Mouse (Mus musculus) embryonic facial prominence, embryonic 10.5 days (tissue): ENCODE results near the gene Rp9. TPM values are rescaled to one million over a fixed set of nuclear protein-coding genes. Genes with fewer than 3 reads are reported as not detected.
A peak's percentile ranks its signal among the peaks of the same experiment; 100 is the strongest.

Experiments
- DNase-seq: peaks from one replicate; pipeline ENCODE4 v3.0.0-alpha.2; 2017; ENCODE audit warnings: low spot score
- H3K27ac ChIP-seq: fragments of 300-500 bp; sonication (generic); replicated peaks from 2 replicates; pipeline ENCODE4 v1.5.1; 2016; ENCODE audit warnings: mild to moderate bottlenecking
- H3K27me3 ChIP-seq: fragments of 300-500 bp; sonication (generic); replicated peaks from 2 replicates; pipeline ENCODE4 v1.6.1; 2016; ENCODE audit warnings: low read depth, mild to moderate bottlenecking; ENCODE audit not compliant: poor library complexity, severe bottlenecking
- H3K36me3 ChIP-seq: fragments of 300-500 bp; sonication (generic); replicated peaks from 2 replicates; pipeline ENCODE4 v1.6.1; 2016; ENCODE audit warnings: mild to moderate bottlenecking, moderate library complexity
- H3K4me1 ChIP-seq: fragments of 300-500 bp; sonication (generic); 2 replicates; pipeline ENCODE4 v1.6.1; 2016
- H3K4me3 ChIP-seq: fragments of 300-500 bp; sonication (generic); 2 replicates; pipeline ENCODE4 v1.5.1; 2016; ENCODE audit warnings: mild to moderate bottlenecking, moderate library complexity
- H3K9me3 ChIP-seq: fragments of 300-500 bp; sonication (generic); 2 replicates; pipeline ENCODE4 v1.6.1; 2016; ENCODE audit warnings: mild to moderate bottlenecking
- WGBS: fragments of 180-500 bp; shearing (Covaris S2); methylation state at CpG from one replicate; pipeline ENCODE4 v1.1.7; 2016; 5-methylcytosine and 5-hydroxymethylcytosine counted together
- polyA plus RNA-seq: library from polyadenylated mRNA; unstranded; fragments of >200 nt; fragmentation: Nextera tagmentation; extraction: Ambion mirVana; gene quantifications from 2 replicates; pipeline ENCODE4 v1.2.1, GENCODE M21; 2016

Rp9 gene
- 46.9 and 51.0 TPM in 2 replicates for polyA plus RNA-seq

DNA sequence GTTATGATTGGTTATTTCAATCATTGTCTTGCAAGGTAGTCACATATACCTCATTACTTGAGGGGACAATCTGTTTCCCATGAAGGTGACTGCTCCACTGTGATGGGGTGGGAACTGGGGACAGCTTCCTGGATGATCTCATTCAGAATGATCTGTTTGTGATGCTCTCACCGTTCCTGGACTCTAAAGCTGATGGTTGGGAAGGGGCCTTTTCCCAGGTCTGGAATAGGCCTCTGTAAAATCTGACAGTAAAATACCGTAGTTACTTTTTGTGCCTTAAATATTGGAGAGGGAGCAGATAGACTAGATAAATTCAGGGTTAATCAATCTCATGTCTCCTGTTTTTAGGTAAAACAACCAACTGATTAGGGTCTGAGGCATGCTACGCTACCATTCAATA is at the start of gene Rp9:
Gene Rp9 (minus strand): TSS at position 101 of the 400 bp plus-strand sequence.
- no peak for DNase-seq
- peak within 1 kb of the TSS; percentile 94; the same call in 1 of the 2 replicates for H3K27ac ChIP-seq

DNA sequence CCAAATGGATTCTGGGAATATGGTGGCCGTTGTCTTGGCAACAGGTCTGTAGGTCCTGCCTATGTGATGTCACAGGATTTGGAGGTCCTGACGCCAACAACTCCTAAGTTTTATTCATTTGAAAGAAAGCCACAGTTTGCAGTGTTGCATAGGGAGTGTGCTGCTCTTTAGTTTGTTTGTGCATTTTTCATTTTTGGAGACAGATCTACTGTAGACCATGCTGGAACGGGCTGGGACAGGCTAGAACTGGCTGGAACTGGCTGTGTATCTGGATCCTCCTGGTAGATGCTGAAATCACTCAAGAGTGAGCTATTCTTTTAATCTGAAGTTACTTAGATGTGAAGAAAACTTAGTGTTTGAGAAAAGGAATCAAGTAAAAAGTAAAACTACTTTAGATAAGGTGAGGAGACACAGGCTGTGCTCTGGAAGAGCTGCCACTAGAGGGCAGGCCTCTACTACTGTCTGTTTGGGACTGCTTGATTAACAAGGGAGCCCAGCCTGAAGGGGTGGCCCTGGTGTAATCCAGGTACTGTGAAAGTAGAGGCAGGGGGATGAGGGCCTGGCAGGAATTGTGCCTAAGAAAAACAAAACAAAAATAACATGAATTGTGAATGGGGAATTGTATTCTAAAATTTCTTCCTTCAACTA is 49.0 kb upstream of the Rp9 start:
- H3K36me3 ChIP-seq, result no peaks in the 10 kb centered on the region
- no peaks in the 10 kb centered on the region for H3K27me3 ChIP-seq
- H3K4me1 ChIP-seq, result no peaks in the 10 kb centered on the region
- no peak overlapping the region for H3K4me3 ChIP-seq
- peak; percentile 58 for DNase-seq
- H3K9me3 ChIP-seq, result peaks cover 7% of the 10 kb centered on the region
- no peak overlapping the region for H3K27ac ChIP-seq
- WGBS, result 92% methylated on average over 3 of the region's 3 CpGs

More for the DNA sequence above, at the start of gene Rp9:
- Histone ChIP-seq H3K36me3 (peaks cover 16% of the 10 kb centered on the region), H3K4me3 (peak within 1 kb of the TSS; percentile 91), H3K9me3 (no peaks in the 10 kb centered on the region), H3K27me3 (no peaks in the 10 kb centered on the region), H3K4me1 (peaks cover 8% of the 10 kb centered on the region)
- 87% methylated on average over 3 of the region's 3 CpGs for WGBS

DNA sequence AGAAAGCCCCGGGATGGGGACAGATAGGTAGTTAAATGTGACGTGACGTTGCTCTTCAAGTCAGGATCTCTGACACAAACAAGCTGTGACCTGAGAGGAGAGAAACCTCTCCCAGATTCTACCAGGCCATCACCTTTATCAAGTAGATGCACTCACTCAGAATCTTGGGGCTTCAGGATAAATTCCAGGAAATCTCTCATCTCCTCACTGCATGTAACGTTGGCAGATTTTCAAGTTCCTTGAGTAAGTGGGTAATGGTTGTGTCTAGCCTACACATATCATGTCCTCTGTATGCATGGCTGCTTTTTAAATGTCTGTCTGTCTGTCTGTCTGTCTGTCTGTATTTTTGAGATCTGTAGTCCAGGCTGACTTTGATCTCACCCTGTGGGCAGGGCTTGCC is 45.5 kb upstream of the Rp9 start:
- WGBS, result 90% methylated on average over 4 of the region's 4 CpGs
- DNase-seq, result no peak
- no peak overlapping the region for H3K4me3 ChIP-seq
- H3K27ac ChIP-seq, result no peak overlapping the region
- H3K9me3 ChIP-seq, result no peaks in the 10 kb centered on the region
- H3K27me3 ChIP-seq, result no peaks in the 10 kb centered on the region
- no peaks in the 10 kb centered on the region for H3K36me3 ChIP-seq
- no peaks in the 10 kb centered on the region for H3K4me1 ChIP-seq

DNA sequence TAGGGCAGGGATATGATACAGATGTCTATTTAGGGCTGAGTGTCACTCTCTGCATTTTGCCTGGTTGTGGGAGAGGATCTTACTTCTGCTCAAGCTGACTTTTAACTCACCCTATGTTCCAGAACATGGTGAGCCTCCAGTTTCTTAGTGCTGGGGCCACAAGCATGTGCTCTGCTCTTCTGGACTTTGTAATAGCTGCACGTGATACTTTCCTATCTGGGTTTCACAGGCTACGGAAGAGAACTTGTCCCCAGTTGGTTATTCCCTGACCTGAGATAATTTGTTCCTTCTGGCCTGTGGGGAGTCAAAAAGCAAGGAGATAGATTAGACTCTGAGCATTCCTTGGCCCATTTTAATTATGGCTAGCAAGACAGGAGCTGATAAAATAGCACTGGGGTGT is 36.0 kb upstream of the Rp9 start:
- DNase-seq, result no peak
- H3K27me3 ChIP-seq, result no peaks in the 10 kb centered on the region
- no peak overlapping the region for H3K4me3 ChIP-seq
- no peaks in the 10 kb centered on the region for H3K9me3 ChIP-seq
- no peaks in the 10 kb centered on the region for H3K36me3 ChIP-seq
- 47% methylated on average over 2 of the region's 2 CpGs for WGBS
- peaks cover 13% of the 10 kb centered on the region for H3K4me1 ChIP-seq
- H3K27ac ChIP-seq, result no peak overlapping the region

DNA sequence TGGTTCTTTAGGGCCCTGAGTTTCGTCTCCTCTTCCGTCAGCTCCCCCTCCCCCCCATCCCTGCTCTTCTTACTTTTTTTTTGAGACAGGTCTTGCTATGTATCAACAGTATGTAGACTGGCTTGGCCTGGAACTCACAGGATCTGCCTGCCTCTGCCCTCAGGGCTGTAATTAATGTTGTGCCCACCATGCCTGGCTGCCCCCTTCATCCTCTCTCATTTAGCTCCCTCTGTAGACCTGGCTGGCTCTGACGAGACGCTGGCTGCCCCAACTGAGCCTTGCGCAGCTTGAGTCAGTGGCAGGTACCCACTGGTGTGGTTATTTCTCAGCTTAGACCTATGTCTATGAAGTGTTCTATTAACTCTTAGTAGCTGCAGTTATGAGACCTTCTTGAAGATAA is 34.0 kb upstream of the Rp9 start:
- no peaks in the 10 kb centered on the region for H3K27me3 ChIP-seq
- H3K9me3 ChIP-seq, result no peaks in the 10 kb centered on the region
- H3K4me1 ChIP-seq, result peaks cover 13% of the 10 kb centered on the region
- no peak overlapping the region for H3K4me3 ChIP-seq
- WGBS, result 58% methylated on average over 5 of the region's 5 CpGs
- no peak overlapping the region for H3K27ac ChIP-seq
- DNase-seq, result no peak
- peaks cover 3% of the 10 kb centered on the region; the same call in 1 of the 2 replicates for H3K36me3 ChIP-seq

DNA sequence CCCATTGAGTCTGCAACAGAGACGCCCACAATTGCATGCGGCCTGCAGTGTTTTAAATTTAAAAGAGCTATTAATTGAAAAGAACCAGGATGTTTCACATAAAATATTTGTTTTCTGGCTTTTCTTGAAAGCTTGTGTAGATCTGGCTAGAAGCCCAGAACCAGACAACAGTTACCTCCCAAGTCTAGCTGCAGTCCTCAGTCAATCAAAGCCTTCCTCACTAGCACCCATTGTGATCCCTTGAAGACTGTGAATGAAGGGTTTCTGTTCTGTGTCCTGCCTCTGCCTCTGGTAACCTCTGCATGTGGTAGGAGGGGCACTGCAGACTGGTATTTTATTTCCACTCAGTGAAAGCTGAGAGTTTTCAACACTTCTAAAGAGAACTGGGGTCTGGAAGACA is 33.4 kb upstream of the Rp9 start:
- H3K36me3 ChIP-seq, result peaks cover 3% of the 10 kb centered on the region; the same call in 1 of the 2 replicates
- no peaks in the 10 kb centered on the region for H3K9me3 ChIP-seq
- WGBS, result 95% methylated on average over 2 of the region's 2 CpGs
- DNase-seq, result no peak
- no peaks in the 10 kb centered on the region for H3K27me3 ChIP-seq
- H3K4me3 ChIP-seq, result no peak overlapping the region
- H3K27ac ChIP-seq, result no peak overlapping the region
- peaks cover 13% of the 10 kb centered on the region for H3K4me1 ChIP-seq

DNA sequence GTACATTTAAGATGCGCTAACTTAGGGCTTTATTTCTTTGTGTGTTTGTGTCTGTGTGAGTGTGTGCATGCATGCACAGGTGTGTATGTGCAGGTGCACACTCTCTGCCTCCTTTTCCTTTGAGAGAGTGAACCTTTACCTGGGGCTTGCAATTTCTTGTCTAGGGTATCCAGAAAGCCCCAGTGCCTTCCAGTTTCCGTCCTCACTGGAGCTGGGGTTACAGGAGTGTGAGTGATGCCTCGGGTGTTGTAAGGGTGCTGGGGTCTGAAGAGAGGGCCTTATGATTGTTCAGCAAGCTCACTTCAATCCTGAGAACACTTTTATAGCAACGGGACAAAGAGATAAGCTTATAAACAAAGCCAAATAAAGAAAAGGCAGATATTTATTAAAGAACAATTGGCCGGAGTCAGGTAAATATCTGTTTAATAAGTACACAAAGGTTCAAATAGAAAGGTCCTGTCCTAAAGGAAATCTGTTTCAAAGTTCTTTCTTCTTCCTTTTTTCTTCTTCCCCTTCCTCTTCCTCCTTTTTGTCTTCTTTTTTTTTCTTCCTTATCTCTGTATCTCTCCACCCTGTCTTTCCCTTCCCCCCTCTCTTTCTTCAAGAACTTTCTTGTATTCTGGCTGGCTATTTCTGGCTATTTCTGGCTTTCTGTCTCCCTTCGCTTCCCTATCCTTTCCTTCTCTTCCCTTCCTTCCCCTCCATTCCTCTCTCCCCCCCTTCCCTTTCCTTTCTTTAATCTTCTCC is 27.7 kb upstream of the Rp9 start:
- no peak overlapping the region for H3K4me3 ChIP-seq
- WGBS, result 85% methylated on average over 6 of the region's 6 CpGs
- peaks cover 3% of the 10 kb centered on the region; the same call in 1 of the 2 replicates for H3K36me3 ChIP-seq
- H3K27ac ChIP-seq, result no peak overlapping the region
- no peaks in the 10 kb centered on the region for H3K27me3 ChIP-seq
- H3K4me1 ChIP-seq, result no peaks in the 10 kb centered on the region
- no peak for DNase-seq
- peaks cover 3% of the 10 kb centered on the region; the same call in 1 of the 2 replicates for H3K9me3 ChIP-seq

DNA sequence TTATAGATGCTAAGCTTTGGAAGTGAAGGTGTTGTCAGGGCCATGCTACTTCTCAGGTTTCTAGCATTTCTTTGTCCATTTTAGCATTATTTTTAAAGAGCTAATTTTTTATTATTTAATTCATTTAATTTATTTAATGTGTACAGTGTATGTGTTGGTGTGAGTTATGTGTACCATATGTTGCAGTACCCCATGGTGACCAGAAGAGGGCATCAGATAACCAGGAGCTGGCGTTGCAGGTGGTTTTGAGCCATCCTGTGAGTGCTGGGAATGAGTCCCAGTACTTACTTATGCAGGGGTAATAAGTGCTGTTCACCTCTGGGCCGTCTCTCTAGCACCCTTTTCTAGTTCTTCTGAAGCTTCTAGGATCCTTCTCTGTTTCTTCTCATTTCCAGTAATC is 25.6 kb upstream of the Rp9 start:
- Histone ChIP-seq H3K36me3 (peaks cover 3% of the 10 kb centered on the region; the same call in 1 of the 2 replicates), H3K4me1 (no peaks in the 10 kb centered on the region), H3K27ac (no peak overlapping the region), H3K27me3 (no peaks in the 10 kb centered on the region), H3K9me3 (peaks cover 3% of the 10 kb centered on the region; the same call in 1 of the 2 replicates), H3K4me3 (no peak overlapping the region)
- WGBS, result 91% methylated on average over 2 of the region's 2 CpGs
- no peak for DNase-seq

DNA sequence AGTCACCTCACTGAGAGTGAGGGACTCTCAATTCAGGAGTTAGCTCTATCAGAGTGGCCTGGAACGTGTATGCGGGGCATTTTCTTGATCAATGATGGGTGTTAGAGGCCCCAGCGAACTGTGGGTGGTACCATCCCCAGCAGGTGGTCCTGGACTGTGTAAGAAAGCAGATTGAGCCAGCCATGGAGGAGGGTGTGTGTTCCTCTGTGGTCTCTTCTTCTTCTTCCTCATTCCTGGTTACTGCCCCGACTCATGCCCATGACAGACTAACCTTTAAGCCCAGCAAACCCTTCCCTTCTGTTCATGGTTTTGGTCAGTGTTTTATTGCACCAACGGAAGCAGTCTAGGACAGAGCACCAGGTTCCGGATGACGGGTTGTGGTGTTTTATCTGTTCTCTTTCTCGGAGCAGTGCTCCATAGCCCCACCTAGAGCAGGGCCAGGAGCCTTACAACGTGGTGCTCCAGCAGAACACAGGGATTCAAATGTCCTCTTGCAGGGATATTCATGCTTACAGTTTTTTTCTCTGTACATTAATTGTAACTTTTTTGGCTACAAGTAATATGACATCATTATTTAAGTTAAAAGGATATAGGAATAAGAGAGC is 24.8 kb upstream of the Rp9 start:
- Histone ChIP-seq H3K27ac (no peak overlapping the region), H3K27me3 (no peaks in the 10 kb centered on the region), H3K4me3 (no peak overlapping the region), H3K9me3 (peaks cover 3% of the 10 kb centered on the region; the same call in 1 of the 2 replicates), H3K36me3 (no peaks in the 10 kb centered on the region), H3K4me1 (no peaks in the 10 kb centered on the region)
- DNase-seq, result no peak
- WGBS, result 86% methylated on average over 9 of the region's 9 CpGs

DNA sequence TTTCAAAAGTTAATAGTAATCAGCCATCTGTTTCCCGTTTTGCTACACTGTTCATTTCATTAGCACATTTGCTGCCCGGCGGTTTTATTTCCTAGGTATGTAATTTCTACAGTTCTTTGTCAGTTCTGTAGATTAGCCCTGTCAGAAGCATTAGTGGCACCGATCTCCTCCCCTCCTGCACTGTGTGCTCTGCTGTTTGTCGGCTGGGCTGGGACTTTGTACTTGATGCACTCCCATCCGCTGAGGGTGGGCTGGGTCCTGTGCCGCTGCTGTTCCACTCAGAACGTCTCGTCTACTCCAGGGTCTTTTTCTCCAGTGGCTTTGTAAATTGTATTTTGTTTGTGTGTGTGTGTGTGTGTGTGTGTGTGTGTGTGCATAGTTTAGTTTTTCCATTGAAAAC is 19.4 kb upstream of the Rp9 start:
- DNase-seq, result no peak
- Histone ChIP-seq H3K4me1 (no peaks in the 10 kb centered on the region), H3K36me3 (no peaks in the 10 kb centered on the region), H3K27ac (no peak overlapping the region), H3K9me3 (no peaks in the 10 kb centered on the region), H3K4me3 (no peak overlapping the region), H3K27me3 (no peaks in the 10 kb centered on the region)
- 64% methylated on average over 9 of the region's 9 CpGs for WGBS

DNA sequence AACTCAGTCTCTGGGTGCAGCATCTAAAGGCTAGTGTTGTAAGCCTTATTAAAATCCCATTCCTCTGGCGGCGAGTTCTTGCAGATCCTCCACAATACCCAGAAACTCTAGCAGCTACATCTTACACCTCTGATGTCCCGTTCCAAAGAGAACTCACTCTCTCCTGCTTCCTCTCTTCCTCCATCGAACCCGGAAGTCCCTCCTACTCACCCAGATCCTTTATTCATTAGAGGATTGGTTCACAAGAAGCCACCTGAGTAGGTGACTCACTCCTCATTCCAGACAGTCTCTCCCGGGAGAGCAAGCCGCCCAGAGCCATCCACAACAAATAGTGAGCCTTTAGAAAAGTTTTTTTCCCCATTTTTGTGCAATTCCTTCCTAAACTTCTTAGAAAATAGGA is 16.7 kb upstream of the Rp9 start:
- no peak overlapping the region for H3K27ac ChIP-seq
- no peak for DNase-seq
- H3K4me3 ChIP-seq, result no peak overlapping the region
- H3K4me1 ChIP-seq, result no peaks in the 10 kb centered on the region
- no peaks in the 10 kb centered on the region for H3K36me3 ChIP-seq
- no peaks in the 10 kb centered on the region for H3K27me3 ChIP-seq
- H3K9me3 ChIP-seq, result no peaks in the 10 kb centered on the region
- WGBS, result 88% methylated on average over 7 of the region's 7 CpGs

DNA sequence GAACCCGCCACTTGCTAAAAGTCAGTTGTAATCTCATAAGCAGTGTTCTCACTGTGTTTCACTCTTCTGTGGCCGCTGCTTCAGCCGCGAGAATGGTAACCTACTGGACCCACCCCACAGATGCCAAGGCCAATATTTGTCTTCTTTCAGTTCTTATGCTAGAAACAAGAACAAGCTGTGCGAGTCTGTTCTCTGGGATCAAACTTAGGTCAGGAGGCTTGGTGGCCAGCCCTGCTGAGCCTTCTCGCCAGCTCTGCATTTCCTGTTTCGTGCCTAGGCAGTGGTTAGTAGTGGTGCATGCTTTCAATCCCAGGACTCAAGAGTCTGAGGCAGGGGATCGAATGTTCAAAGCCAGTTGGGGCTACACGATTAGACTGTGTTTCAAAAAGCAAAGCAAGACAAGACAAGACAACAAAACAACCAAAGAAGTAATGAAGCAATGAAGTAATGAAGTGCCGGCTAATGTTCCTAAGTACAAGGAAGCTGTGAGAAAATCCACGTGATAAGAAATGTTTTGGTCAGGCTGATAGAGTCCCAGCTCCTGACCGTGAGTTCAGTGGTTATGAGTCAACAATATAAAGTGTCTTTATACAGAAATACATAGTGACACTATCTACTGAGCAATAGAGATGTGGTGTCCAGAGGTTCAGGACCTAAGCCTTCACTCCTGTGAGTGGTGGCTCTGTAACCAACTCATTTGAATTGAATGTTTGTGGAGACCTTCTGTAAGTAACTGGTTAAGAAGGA is 15.2 kb upstream of the Rp9 start:
- 89% methylated on average over 12 of the region's 12 CpGs for WGBS
- H3K4me3 ChIP-seq, result no peak overlapping the region
- no peaks in the 10 kb centered on the region for H3K27me3 ChIP-seq

More for the DNA sequence above, 15.2 kb upstream of the Rp9 start:
- no peaks in the 10 kb centered on the region for H3K9me3 ChIP-seq
- H3K4me1 ChIP-seq, result no peaks in the 10 kb centered on the region
- H3K27ac ChIP-seq, result no peak overlapping the region
- no peaks in the 10 kb centered on the region for H3K36me3 ChIP-seq
- DNase-seq, result no peak
